Mouse (Mus musculus) cerebellum, adult 2 months (tissue): ENCODE data around the gene Csde1. TPM values are rescaled to one million over a fixed set of nuclear protein-coding genes. Genes with fewer than 3 reads are reported as not detected.
A peak's percentile ranks its signal among the peaks of the same experiment; 100 is the strongest.

Experiments used
- DNase-seq, 2 experiments: peaks; one replicate each; pipeline ENCODE4 v3.0.0; 2021
- H3K27ac ChIP-seq: fragments of 200-500 bp; 2 replicates; pipeline ENCODE4 v1.5.1; 2012; ENCODE audit warnings: low read length, control low read depth, inconsistent platforms; ENCODE audit not compliant: insufficient read depth
- H3K27me3 ChIP-seq: fragments of 200-500 bp; 2 replicates; pipeline ENCODE4 v1.6.1; 2012; ENCODE audit warnings: inconsistent platforms, mild to moderate bottlenecking, low read length, moderate library complexity; ENCODE audit not compliant: control insufficient read depth, insufficient read depth
- H3K4me1 ChIP-seq: fragments of 200-500 bp; 2 replicates; pipeline ENCODE4 v1.6.1; 2011; ENCODE audit warnings: low read length; ENCODE audit not compliant: control insufficient read depth, insufficient read depth
- H3K4me3 ChIP-seq: fragments of 200-500 bp; replicated peaks from 2 replicates; pipeline ENCODE3; 2011; ENCODE audit warnings: mild to moderate bottlenecking, low read depth, low read length, control low read depth; ENCODE audit not compliant: insufficient read depth
- CTCF ChIP-seq: fragments of 200-500 bp; IDR thresholded peaks from 2 replicates; pipeline ENCODE4 v1.5.1; 2011; ENCODE audit warnings: low read depth, mild to moderate bottlenecking, control low read depth, low read length, moderate library complexity, borderline replicate concordance; ENCODE audit not compliant: insufficient read depth
- POLR2A ChIP-seq: fragments of 200-500 bp; IDR thresholded peaks from 2 replicates; pipeline ENCODE4 v1.6.1; 2011; ENCODE audit warnings: low read length, control low read depth, borderline replicate concordance; ENCODE audit not compliant: insufficient read depth
- WGBS: fragments of 180-500 bp; shearing (Covaris S2); methylation state at CpG from one replicate; pipeline ENCODE4 v1.1.7; 2018; 5-methylcytosine and 5-hydroxymethylcytosine counted together
- polyA plus RNA-seq: library from polyadenylated mRNA; depleted of rRNA; stranded (reverse); fragments of >200 nt; gene quantifications from 2 replicates; pipeline ENCODE4 v1.2.3, GENCODE M21; 2012

Csde1 gene
- polyA plus RNA-seq, 1 experiment, result 99.9 TPM

GRCm38 (mm10) chr3:103020943-103021638, 865 bp downstream of the Csde1 start:
- Histone ChIP-seq H3K27me3 (no peaks in the 10 kb centered on the region), H3K4me1 (no peaks in the 10 kb centered on the region; the same call in 1 of the 2 replicates), H3K27ac (peak overlapping the region; percentile 78), H3K4me3 (peak overlapping the region; percentile 76)
- DNase-seq, result peak; percentile 86 to 89
- no peak for TF ChIP-seq POLR2A
- no peak for TF ChIP-seq CTCF
- WGBS, result under 1% methylated on average over 37 of the region's 37 CpGs

- 88% methylated on average over 1 of the region's 1 CpGs for WGBS
- TF ChIP-seq POLR2A (no peak), CTCF (no peak)
Observed at GRCm38 (mm10) chr3:103026174-103026573, 5.9 kb downstream of the Csde1 start.

GRCm38 (mm10) chr3:103040285-103040684, 20.1 kb downstream of the Csde1 start:
- TF ChIP-seq CTCF, result no peak
- no peak for TF ChIP-seq POLR2A
- H3K4me3 ChIP-seq, result no peak overlapping the region

More at GRCm38 (mm10) chr3:103026174-103026573, 5.9 kb downstream of the Csde1 start:
- Histone ChIP-seq H3K4me3 (no peak overlapping the region), H3K4me1 (no peaks in the 10 kb centered on the region; the same call in 1 of the 2 replicates), H3K27me3 (no peaks in the 10 kb centered on the region), H3K27ac (no peak overlapping the region)
- DNase-seq, result no peak

GRCm38 (mm10) chr3:103040861-103041379, 20.7 kb downstream of the Csde1 start:
- DNase-seq, result no peak
- Histone ChIP-seq H3K27me3 (no peaks in the 10 kb centered on the region), H3K27ac (no peak overlapping the region), H3K4me1 (no peaks in the 10 kb centered on the region), H3K4me3 (no peak overlapping the region)
- TF ChIP-seq POLR2A (no peak), CTCF (no peak)
- WGBS, result 89% methylated on average over 1 of the region's 1 CpGs

More at GRCm38 (mm10) chr3:103040285-103040684, 20.1 kb downstream of the Csde1 start:
- H3K27me3 ChIP-seq, result no peaks in the 10 kb centered on the region
- H3K4me1 ChIP-seq, result no peaks in the 10 kb centered on the region
- no peak overlapping the region for H3K27ac ChIP-seq
- WGBS, result 92% methylated on average over 6 of the region's 6 CpGs
- no peak for DNase-seq

- H3K27ac ChIP-seq, result no peak overlapping the region
- no peaks in the 10 kb centered on the region for H3K27me3 ChIP-seq
- 89% methylated on average over 5 of the region's 5 CpGs for WGBS
- H3K4me1 ChIP-seq, result 0 out of 2 replicates have a peak, but pooled peaks cover 2% of the 10 kb centered on the region
- TF ChIP-seq CTCF (no peak), POLR2A (no peak)
- H3K4me3 ChIP-seq, result no peak overlapping the region
- no peak for DNase-seq
Observed at GRCm38 (mm10) chr3:103056016-103056595, 35.9 kb downstream of the Csde1 start.

GRCm38 (mm10) chr3:103057752-103058151, 37.5 kb downstream of the Csde1 start:
- Histone ChIP-seq H3K27ac (no peak overlapping the region), H3K4me1 (0 out of 2 replicates have a peak, but pooled peaks cover 2% of the 10 kb centered on the region), H3K4me3 (peak overlapping the region; percentile 78), H3K27me3 (no peaks in the 10 kb centered on the region)
- no peak for DNase-seq
- 4% methylated on average over 10 of the region's 10 CpGs for WGBS
- TF ChIP-seq POLR2A (no peak), CTCF (no peak)

GRCm38 (mm10) chr3:103058207-103059157, 38.3 kb downstream of the Csde1 start, which contains the start of gene Nras:
Gene Nras, plus strand, starts transcription at chr3:103058285.
- 0 out of 2 replicates have a peak within 1 kb of the TSS, but pooled peaks have one; percentile 29 for H3K27ac ChIP-seq
- 2% methylated on average over 46 of the region's 46 CpGs for WGBS
- no peaks in the 10 kb centered on the region for H3K27me3 ChIP-seq
- peak within 1 kb of the TSS; percentile 78 for H3K4me3 ChIP-seq
- H3K4me1 ChIP-seq, result 0 out of 2 replicates have a peak, but pooled peaks cover 2% of the 10 kb centered on the region
- peak; percentile 86 to 87 for DNase-seq
- peak; percentile 42; the same call in 1 of the 2 replicates for TF ChIP-seq POLR2A
- TF ChIP-seq CTCF, result no peak
